Mouse (Mus musculus): Measurements from ENCODE around the gene Psd4.

GRCm38 (mm10) chr2:24386964-24387320, 19.6 kb downstream of the Psd4 start:
- TF ChIP-seq CTCF (conservative IDR thresholded peaks at IDR 0.05; ENCODE audit: insufficient read depth, insufficient read length, low read depth, low read length), result no peak
- TF ChIP-seq POLR2A (IDR thresholded peaks at IDR 0.05; ENCODE audit: low read depth, low read length), result no peak

Data from kidney, adult 2 months (tissue).